Mouse (Mus musculus) kidney, adult 2 months (tissue): ENCODE results near the gene Nlgn2.

Experiments
- CTCF ChIP-seq: fragments of 200-500 bp; conservative IDR thresholded peaks from 2 replicates; pipeline ENCODE4 v1.5.1; 2011; ENCODE audit warnings: low read depth, mild to moderate bottlenecking, control low read depth, low read length, moderate library complexity, mixed read lengths; ENCODE audit not compliant: insufficient read depth, insufficient read length
- POLR2A ChIP-seq: fragments of 200-500 bp; IDR thresholded peaks from one replicate; pipeline ENCODE4 v1.6.1; 2011; ENCODE audit warnings: low read depth, low read length, control low read depth

DNA sequence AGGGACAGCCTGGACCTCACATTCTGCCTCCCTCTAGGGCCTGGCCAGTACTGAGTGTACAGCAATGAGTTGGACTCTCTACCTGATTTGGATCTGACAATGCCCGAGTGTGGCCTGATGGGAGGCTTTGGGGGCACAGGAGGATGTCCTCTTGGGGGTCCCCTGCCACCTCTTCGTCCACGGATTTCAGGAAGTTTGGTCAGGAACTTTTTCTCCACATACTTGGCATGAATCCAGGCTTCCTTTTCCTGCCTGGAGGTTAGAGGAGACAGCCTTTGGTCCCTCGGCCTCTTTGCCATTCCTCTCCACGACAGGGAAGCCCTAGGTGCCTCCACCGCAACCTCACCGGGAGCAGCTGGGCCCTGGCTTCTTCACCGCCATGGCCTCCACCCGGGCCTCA, 46.7 kb upstream of the Nlgn2 start:
- TF ChIP-seq POLR2A (no peak), CTCF (no peak)
